Mouse (Mus musculus) kidney, embryonic 14.5 days (tissue): ENCODE measurements around the gene Alpl. TPM values are rescaled to one million over a fixed set of nuclear protein-coding genes. Genes with fewer than 3 reads are reported as not detected.

Source experiments
- ATAC-seq: fragments of 200-750 bp; cut with Nextera tagmentation; 2 replicates; pipeline ENCODE4 v1.8.0; 2017; ENCODE audit warnings: moderate number of reproducible peaks, mild to moderate bottlenecking, moderate TSS enrichment, moderate library complexity; ENCODE audit not compliant: low FRiP score, low TSS enrichment
- H3K27ac ChIP-seq: fragments of 300-500 bp; sonication (generic); 2 replicates; pipeline ENCODE4 v1.5.1; 2014; ENCODE audit warnings: low read depth, mild to moderate bottlenecking, low read length, moderate library complexity, mixed read lengths
- H3K27me3 ChIP-seq: fragments of 300-500 bp; sonication (generic); 2 replicates; pipeline ENCODE4 v1.6.1; 2014; ENCODE audit warnings: mild to moderate bottlenecking, low read length; ENCODE audit not compliant: control insufficient read depth, insufficient read depth
- H3K36me3 ChIP-seq: fragments of 300-500 bp; sonication (generic); 2 replicates; pipeline ENCODE4 v1.6.1; 2014; ENCODE audit warnings: low read length, mixed read lengths; ENCODE audit not compliant: control insufficient read depth, insufficient read depth
- H3K4me1 ChIP-seq: fragments of 300-500 bp; sonication (generic); 2 replicates; pipeline ENCODE4 v1.6.1; 2014; ENCODE audit warnings: low read length, mixed read lengths; ENCODE audit not compliant: control insufficient read depth, insufficient read depth
- H3K4me2 ChIP-seq: fragments of 300-500 bp; sonication (generic); replicated peaks from 2 replicates; pipeline ENCODE4 v1.6.1; 2014; ENCODE audit warnings: low read depth, mild to moderate bottlenecking, low read length
- H3K4me3 ChIP-seq: fragments of 300-500 bp; sonication (generic); 2 replicates; pipeline ENCODE4 v1.5.1; 2014; ENCODE audit warnings: mild to moderate bottlenecking, low read length
- H3K9ac ChIP-seq: fragments of 300-500 bp; sonication (generic); 2 replicates; pipeline ENCODE4 v1.6.1; 2014; ENCODE audit warnings: low read depth, mild to moderate bottlenecking, low read length, moderate library complexity
- H3K9me3 ChIP-seq: fragments of 300-500 bp; sonication (generic); 2 replicates; pipeline ENCODE4 v1.6.1; 2016; ENCODE audit warnings: low read length; ENCODE audit not compliant: control insufficient read depth
- WGBS: fragments of 180-500 bp; shearing (Covaris S2); extraction: QIAGEN DNeasy Blood & Tissue Kit; methylation state at CpG from one replicate; pipeline ENCODE4 v1.1.7; 2014; 5-methylcytosine and 5-hydroxymethylcytosine counted together
- polyA plus RNA-seq: library from polyadenylated mRNA; unstranded; fragments of >200 nt; fragmentation: Nextera tagmentation; extraction: Ambion mirVana; gene quantifications from 2 replicates; pipeline ENCODE4 v1.2.1, GENCODE M21; 2014

The Alpl gene
- polyA plus RNA-seq, 1 experiment from 2014 or later, result 10.2 TPM

GRCm38 (mm10) chr4:137743791-137744190 lies 52.4 kb downstream of the Alpl start:
- Histone ChIP-seq H3K27ac (no peak overlapping the region), H3K4me3 (no peak overlapping the region), H3K4me1 (no peaks in the 10 kb centered on the region), H3K36me3 (no peaks in the 10 kb centered on the region), H3K4me2 (no peak overlapping the region), H3K9me3 (no peaks in the 10 kb centered on the region), H3K9ac (no peak overlapping the region), H3K27me3 (no peaks in the 10 kb centered on the region)
- WGBS, result 76% methylated on average over 7 of the region's 7 CpGs
- ATAC-seq, result no peak

- Histone ChIP-seq H3K4me1 (no peaks in the 10 kb centered on the region), H3K27me3 (no peaks in the 10 kb centered on the region), H3K27ac (no peak overlapping the region), H3K4me2 (no peak overlapping the region), H3K36me3 (no peaks in the 10 kb centered on the region), H3K4me3 (no peak overlapping the region), H3K9me3 (no peaks in the 10 kb centered on the region), H3K9ac (no peak overlapping the region)
- WGBS, result 91% methylated on average over 7 of the region's 7 CpGs
- no peak for ATAC-seq
Observed at GRCm38 (mm10) chr4:137740350-137740749, 55.8 kb downstream of the Alpl start.

GRCm38 (mm10) chr4:137739151-137739923 lies 56.8 kb downstream of the Alpl start:
- Histone ChIP-seq H3K27ac (no peak overlapping the region), H3K36me3 (no peaks in the 10 kb centered on the region), H3K9ac (no peak overlapping the region), H3K27me3 (no peaks in the 10 kb centered on the region), H3K4me1 (no peaks in the 10 kb centered on the region), H3K4me3 (no peak overlapping the region), H3K4me2 (peak overlapping the region; percentile 30; the same call in 1 of the 2 replicates), H3K9me3 (no peaks in the 10 kb centered on the region)
- peak; percentile 58 for ATAC-seq
- 46% methylated on average over 9 of the region's 9 CpGs for WGBS

GRCm38 (mm10) chr4:137737760-137738159 lies 58.4 kb downstream of the Alpl start:
- WGBS, result 61% methylated on average over 3 of the region's 3 CpGs
- H3K27ac ChIP-seq, result no peak overlapping the region
- H3K9me3 ChIP-seq, result no peaks in the 10 kb centered on the region
- no peak for ATAC-seq
- H3K4me3 ChIP-seq, result no peak overlapping the region
- H3K9ac ChIP-seq, result no peak overlapping the region
- H3K27me3 ChIP-seq, result no peaks in the 10 kb centered on the region
- no peaks in the 10 kb centered on the region for H3K4me1 ChIP-seq
- H3K4me2 ChIP-seq, result no peak overlapping the region
- H3K36me3 ChIP-seq, result no peaks in the 10 kb centered on the region

GRCm38 (mm10) chr4:137736220-137736701 lies 59.9 kb downstream of the Alpl start:
- no peak overlapping the region for H3K4me2 ChIP-seq
- WGBS, result 41% methylated on average over 11 of the region's 11 CpGs
- H3K4me1 ChIP-seq, result no peaks in the 10 kb centered on the region
- H3K27me3 ChIP-seq, result no peaks in the 10 kb centered on the region
- no peaks in the 10 kb centered on the region for H3K9me3 ChIP-seq
- no peak overlapping the region for H3K27ac ChIP-seq
- H3K9ac ChIP-seq, result 0 out of 2 replicates have a peak overlapping the region, but pooled peaks have one; percentile 8
- no peaks in the 10 kb centered on the region for H3K36me3 ChIP-seq
- no peak overlapping the region for H3K4me3 ChIP-seq
- ATAC-seq, result peak; percentile 47; the same call in 1 of the 2 replicates

GRCm38 (mm10) chr4:137733459-137733858 lies 62.7 kb downstream of the Alpl start:
- no peak overlapping the region for H3K4me2 ChIP-seq
- H3K4me3 ChIP-seq, result no peak overlapping the region
- H3K9ac ChIP-seq, result no peak overlapping the region
- WGBS, result 74% methylated on average over 5 of the region's 5 CpGs
- no peak for ATAC-seq
- no peaks in the 10 kb centered on the region for H3K36me3 ChIP-seq
- H3K27me3 ChIP-seq, result peaks cover 16% of the 10 kb centered on the region
- 0 out of 2 replicates have a peak, but pooled peaks cover 6% of the 10 kb centered on the region for H3K4me1 ChIP-seq
- H3K9me3 ChIP-seq, result no peaks in the 10 kb centered on the region
- no peak overlapping the region for H3K27ac ChIP-seq

GRCm38 (mm10) chr4:137732962-137733361 lies 63.2 kb downstream of the Alpl start:
- Histone ChIP-seq H3K4me2 (no peak overlapping the region), H3K4me3 (no peak overlapping the region), H3K4me1 (peaks cover 8% of the 10 kb centered on the region; the same call in 1 of the 2 replicates), H3K27ac (no peak overlapping the region), H3K9ac (no peak overlapping the region), H3K36me3 (no peaks in the 10 kb centered on the region), H3K9me3 (no peaks in the 10 kb centered on the region), H3K27me3 (peaks cover 20% of the 10 kb centered on the region)
- ATAC-seq, result no peak
- WGBS, result 81% methylated on average over 3 of the region's 3 CpGs

GRCm38 (mm10) chr4:137732361-137732760 lies 63.8 kb downstream of the Alpl start:
- Histone ChIP-seq H3K4me1 (peaks cover 13% of the 10 kb centered on the region; the same call in 1 of the 2 replicates), H3K36me3 (no peaks in the 10 kb centered on the region), H3K27ac (no peak overlapping the region), H3K9ac (no peak overlapping the region), H3K4me3 (no peak overlapping the region), H3K4me2 (no peak overlapping the region), H3K9me3 (no peaks in the 10 kb centered on the region), H3K27me3 (peaks cover 25% of the 10 kb centered on the region)
- ATAC-seq, result no peak
- 80% methylated on average over 3 of the region's 3 CpGs for WGBS

- 63% methylated on average over 10 of the region's 10 CpGs for WGBS
- H3K36me3 ChIP-seq, result no peaks in the 10 kb centered on the region
- peaks cover 25% of the 10 kb centered on the region for H3K27me3 ChIP-seq
- H3K9ac ChIP-seq, result no peak overlapping the region
- no peak for ATAC-seq
- H3K4me1 ChIP-seq, result peaks cover 13% of the 10 kb centered on the region; the same call in 1 of the 2 replicates
- H3K4me2 ChIP-seq, result no peak overlapping the region
- no peaks in the 10 kb centered on the region for H3K9me3 ChIP-seq
- H3K27ac ChIP-seq, result no peak overlapping the region
- H3K4me3 ChIP-seq, result no peak overlapping the region
Observed at GRCm38 (mm10) chr4:137731891-137732290, 64.3 kb downstream of the Alpl start.
